Mouse (Mus musculus): ENCODE results near the gene Spata21.
A peak's percentile ranks its signal among the peaks of the same experiment; 100 is the strongest.
"Not testable (repeated sequence)": the region's sequence is repeated elsewhere in the genome, so short reads cannot be mapped to it uniquely, and the experiment has no call there.

The Spata21 gene

DNA sequence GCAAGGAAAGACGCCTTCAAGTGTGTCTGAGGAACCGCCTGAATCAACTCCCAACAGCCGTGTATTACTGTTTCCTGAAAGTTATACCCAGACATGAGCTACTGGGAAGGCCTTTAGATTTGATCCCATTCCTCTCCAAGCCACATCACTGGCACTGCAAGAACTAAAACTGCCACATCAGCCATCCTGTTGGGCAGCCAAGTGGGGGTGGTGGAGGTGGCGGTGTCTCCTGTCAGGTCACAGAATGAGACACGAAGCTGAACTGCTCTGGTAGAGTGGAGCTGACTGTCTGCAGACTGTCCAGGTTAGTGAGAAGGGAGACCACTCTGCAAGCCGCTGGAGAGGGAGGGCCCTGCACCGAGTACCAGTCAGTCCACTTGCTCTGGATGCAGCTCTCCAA lies 34.5 kb downstream of the Spata21 start:
- ATAC-seq (ENCODE audit: insufficient number of reproducible peaks, low FRiP score, low TSS enrichment): no peak

GRCm38 (mm10) chr4:141123065-141123464 lies 34.9 kb downstream of the Spata21 start:
- no peak for ATAC-seq (ENCODE audit: insufficient number of reproducible peaks, low FRiP score, low TSS enrichment)

- ATAC-seq (ENCODE audit: insufficient number of reproducible peaks, low FRiP score, low TSS enrichment): no peak
Observed at GRCm38 (mm10) chr4:141129190-141129710, 41.1 kb downstream of the Spata21 start.

DNA sequence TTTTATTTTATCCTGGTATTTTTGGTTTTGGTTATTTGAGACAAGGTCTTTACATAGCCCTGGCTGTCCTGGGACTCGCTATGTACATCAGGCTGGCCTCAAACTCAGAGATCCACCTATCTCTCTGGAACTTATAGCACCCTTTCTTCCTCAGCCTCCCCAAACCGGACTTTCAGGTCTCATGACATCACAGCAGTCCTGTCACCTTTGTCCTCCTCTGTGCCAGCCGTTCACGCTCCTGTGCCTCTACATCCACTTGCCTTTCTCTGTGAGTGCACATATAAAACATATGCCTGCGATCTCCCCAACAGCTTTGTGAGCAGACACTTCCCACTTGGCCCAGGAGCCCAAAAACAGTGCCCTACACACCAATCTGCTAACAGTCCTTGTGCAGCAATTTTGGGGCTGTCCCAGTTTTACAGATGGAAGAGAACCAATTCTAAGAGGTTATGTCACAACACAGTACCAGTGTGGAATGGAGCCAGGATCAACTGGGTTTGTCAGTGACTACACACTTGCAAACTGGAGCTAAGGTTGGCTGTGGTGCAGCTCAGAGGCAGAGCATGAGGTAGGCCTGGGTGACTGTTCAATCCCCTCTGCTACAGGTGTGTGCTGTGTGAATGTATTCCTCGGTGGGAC lies 42.7 kb downstream of the Spata21 start:
- peak; percentile 45; the same call in 1 of the 2 replicates for ATAC-seq (ENCODE audit: insufficient number of reproducible peaks, low FRiP score, low TSS enrichment)

GRCm38 (mm10) chr4:141131531-141132061 lies 43.5 kb downstream of the Spata21 start:
- no peak for ATAC-seq (ENCODE audit: insufficient number of reproducible peaks, low FRiP score, low TSS enrichment)

- no peak for ATAC-seq (ENCODE audit: insufficient number of reproducible peaks, low FRiP score, low TSS enrichment)
Observed at GRCm38 (mm10) chr4:141132191-141132590, 44.1 kb downstream of the Spata21 start.

DNA sequence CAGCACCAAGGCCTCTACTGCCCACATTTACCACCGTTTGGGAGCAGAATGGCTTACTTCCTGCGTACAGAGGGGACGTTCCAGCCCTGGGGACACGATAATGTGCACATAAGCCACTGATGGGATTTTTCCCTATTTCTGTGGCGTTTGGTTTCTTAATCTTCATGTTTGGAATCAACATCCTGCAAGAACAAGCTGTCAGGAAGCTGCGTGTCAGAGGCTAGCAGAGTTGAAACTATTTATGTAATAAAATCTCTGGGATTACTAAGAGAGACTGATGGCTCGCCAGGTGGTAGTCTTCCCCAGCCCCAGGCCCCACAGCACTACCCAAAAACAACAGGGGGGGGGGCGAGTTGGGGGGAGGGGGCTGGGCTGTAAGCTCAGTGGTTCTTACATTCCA lies 45.1 kb downstream of the Spata21 start:
- no peak for ATAC-seq (ENCODE audit: insufficient number of reproducible peaks, low FRiP score, low TSS enrichment)

DNA sequence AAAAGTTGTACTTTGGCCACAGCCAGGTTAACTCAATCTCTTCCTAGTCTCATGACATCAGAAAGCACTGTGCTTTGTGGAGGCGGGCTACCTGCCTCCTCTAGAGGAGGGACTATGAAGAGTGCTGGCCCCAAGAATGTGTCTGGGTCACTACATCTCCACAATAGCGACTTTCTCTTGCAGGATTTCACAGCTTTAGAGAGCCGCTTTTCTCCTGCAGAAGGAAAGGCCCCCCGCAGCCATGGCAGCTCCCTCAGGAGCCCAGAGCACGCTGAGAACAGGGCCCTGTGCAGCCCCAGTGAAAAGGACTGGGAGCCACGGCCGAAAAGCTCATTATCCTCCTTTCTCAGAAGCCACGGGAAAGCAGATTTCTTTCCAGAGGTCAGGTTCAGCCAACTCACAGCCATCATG lies 45.9 kb downstream of the Spata21 start:
- ATAC-seq (ENCODE audit: insufficient number of reproducible peaks, low FRiP score, low TSS enrichment): no peak

- no peak for ATAC-seq (ENCODE audit: insufficient number of reproducible peaks, low FRiP score, low TSS enrichment)
Observed at GRCm38 (mm10) chr4:141134751-141135530, 46.8 kb downstream of the Spata21 start.

DNA sequence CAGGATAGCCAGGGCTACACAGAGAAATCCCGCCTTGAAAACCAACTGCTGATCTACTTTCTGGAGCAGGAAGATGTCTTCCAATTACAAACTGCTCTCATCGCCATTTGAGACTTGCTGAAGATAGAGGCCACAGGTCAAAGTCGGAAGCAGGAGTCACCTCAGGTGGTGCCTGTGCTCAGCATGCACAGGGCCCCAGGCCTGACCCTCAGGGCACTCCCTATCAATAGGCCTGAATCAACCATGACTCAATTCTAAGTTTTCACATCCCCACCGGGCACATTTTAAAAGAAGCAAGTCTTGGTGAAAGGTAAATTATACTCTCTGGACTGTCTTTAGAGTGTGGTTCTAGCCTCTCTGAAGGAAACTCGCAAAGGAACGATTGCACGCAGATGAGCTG lies 48.0 kb downstream of the Spata21 start:
- no peak for ATAC-seq (ENCODE audit: insufficient number of reproducible peaks, low FRiP score, low TSS enrichment)

DNA sequence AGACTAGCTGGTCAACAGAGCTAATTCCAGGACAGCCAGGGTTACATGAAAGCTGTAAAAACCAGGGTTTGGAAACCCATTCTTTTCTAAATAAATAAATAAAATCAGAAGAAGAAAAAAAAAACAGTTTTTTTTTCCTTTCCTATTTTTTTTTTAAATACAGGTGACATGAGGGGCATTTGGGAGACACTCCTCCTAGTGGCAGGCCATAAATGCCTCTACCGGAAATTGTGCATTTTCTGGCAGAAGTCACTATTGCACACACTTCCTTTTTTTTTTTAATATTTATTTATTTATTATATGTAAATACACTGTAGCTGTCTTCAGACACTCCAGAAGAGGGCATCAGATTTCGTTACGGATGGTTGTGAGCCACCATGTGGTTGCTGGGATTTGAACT lies 49.6 kb downstream of the Spata21 start:
- not testable (repeated sequence) for ATAC-seq (ENCODE audit: insufficient number of reproducible peaks, low FRiP score, low TSS enrichment)

DNA sequence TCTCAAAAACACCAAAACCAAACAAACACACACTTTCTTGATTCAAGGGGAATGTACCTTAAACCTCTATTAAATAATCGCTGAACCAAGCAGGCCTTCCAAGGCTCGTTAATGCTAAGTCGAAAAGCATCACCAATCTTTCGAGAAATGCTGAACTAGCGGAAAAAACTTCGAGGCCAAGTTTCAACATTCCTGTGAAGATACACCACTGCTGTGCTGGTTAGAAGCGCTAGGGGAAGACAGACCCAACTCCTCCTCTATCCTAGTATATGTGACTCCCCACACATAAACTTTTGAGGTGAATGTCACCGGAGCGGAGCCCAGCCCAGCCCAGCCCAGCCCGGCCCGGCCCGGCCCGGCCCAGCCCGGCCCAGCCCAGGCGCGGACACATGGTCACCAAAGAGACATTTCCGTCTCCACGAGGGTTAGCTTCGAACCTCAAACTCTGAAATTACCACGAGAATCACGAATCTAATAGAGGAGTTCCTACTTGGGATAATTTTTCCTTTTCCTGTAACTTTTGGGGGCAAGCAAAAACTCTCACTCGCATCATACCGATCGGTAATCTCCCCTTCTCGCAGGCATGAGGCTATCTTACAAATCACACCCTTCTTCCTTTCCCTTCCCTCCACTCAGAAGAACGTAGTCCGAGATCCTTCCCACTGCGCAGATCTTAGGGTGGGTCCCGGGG lies 50.4 kb downstream of the Spata21 start:
- no peak for ATAC-seq (ENCODE audit: insufficient number of reproducible peaks, low FRiP score, low TSS enrichment)

DNA sequence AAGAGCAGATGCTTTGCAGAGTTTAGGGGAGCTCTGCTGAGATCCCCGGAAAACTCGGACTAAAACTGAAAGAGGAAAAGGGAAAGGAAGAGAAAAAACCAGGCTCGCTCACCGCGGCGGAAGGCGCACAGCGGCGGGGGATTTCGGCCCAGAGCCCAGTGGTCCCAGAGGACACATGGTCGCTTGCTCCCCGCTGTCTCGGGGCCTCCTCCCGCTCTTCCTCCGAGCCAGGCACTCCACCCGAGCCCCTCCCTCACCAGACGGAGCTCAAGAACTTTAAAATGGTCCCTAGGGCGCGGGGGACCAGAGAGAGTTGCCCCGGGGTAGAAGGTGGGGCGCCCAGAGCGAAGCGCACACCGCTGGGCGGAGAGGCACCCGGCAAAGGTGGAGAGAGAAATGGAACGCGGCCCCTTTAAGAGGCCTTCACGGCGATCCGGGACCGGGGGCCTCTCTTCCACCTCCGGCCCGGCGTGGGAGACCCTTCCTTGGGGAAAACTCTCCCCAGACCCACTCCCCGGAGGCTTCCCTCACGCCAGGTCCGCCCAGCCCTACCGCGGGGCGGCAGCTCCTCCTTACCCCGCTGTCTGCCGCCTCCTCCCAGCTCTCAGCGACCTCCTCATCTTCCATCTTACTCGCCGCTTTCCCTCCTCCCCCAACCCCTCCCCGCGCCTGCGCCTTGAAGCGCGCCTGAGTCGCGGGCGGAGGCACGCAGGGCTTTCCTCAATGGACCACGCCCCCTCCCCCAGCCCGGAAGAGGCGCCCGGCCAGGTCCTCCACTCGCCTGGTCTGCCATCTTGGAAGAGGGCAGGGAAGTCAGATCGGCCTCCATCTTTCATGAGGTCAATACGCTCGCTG lies 51.2 kb downstream of the Spata21 start, which contains the start of gene Szrd1:
Szrd1 (minus strand) TSS at position 660 of the 855 bp plus-strand sequence.
- peak; percentile 87 for ATAC-seq (ENCODE audit: insufficient number of reproducible peaks, low FRiP score, low TSS enrichment)

DNA sequence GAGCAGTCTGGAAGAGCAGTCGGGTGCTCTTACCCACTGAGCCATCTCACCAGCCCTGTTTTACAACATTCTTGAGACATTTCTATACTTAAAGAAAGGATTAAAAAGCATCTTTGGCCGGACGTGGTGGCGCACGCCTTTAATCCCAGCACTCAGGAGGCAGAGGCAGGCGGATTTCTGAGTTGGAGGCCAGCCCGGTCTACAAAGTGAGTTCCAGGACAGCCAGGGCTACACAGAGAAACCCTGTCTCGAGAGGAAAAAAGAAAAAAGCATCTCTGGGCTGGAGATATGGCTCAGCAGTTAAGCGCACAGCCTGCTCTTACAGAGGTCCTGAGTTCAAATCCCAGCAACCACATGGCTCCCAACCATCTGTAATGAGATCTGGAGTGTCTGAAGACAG lies 52.2 kb downstream of the Spata21 start:
- not testable (repeated sequence) for ATAC-seq (ENCODE audit: insufficient number of reproducible peaks, low FRiP score, low TSS enrichment)

GRCm38 (mm10) chr4:141140967-141141366 lies 52.8 kb downstream of the Spata21 start:
- no peak for ATAC-seq (ENCODE audit: insufficient number of reproducible peaks, low FRiP score, low TSS enrichment)

- ATAC-seq (ENCODE audit: insufficient number of reproducible peaks, low FRiP score, low TSS enrichment): no peak
Observed at GRCm38 (mm10) chr4:141142285-141142811, 54.2 kb downstream of the Spata21 start.

- ATAC-seq (ENCODE audit: insufficient number of reproducible peaks, low FRiP score, low TSS enrichment): not testable (repeated sequence)
Observed at GRCm38 (mm10) chr4:141145124-141145523, 57.0 kb downstream of the Spata21 start.

DNA sequence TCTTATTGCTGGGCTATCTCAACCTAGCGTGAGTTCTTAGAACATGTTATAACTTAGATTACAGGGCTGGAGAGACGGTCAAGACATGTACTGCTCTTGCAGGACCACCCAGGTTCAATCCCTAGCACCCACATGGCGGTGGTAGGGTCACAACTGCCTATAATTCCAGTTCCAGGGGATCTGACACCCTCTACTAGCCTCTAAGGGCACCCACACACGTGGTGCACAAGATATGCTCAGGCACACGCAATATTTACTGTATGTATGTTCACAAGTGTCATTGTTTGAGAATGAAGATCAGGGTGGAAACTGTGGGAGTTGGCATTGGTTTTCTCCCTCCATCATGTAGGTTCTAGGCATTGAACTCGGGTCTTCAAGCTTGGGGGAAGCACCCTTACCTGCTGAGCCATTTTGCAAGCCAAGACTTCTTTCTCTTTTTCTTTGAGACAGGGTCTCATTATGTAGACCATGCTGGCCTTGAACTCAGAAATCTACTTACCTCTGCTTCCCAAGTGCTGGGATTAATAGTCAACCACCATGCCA lies 58.4 kb downstream of the Spata21 start:
- no peak for ATAC-seq (ENCODE audit: insufficient number of reproducible peaks, low FRiP score, low TSS enrichment)

Data from cerebellum, adult (tissue).